Mouse (Mus musculus) heart, adult 2 months (tissue): ENCODE data around the gene Odf4.

Experiments used
- CTCF ChIP-seq: fragments of 200-600 bp; IDR thresholded peaks from 2 replicates; pipeline ENCODE4 v1.8.1; 2022; ENCODE audit warnings: antibody characterized with exemption, mild to moderate bottlenecking, moderate library complexity
- EP300 ChIP-seq: fragments of 200-500 bp; IDR thresholded peaks from 2 replicates; pipeline ENCODE4 v1.6.1; 2011; ENCODE audit warnings: low read depth, low read length, control low read depth; ENCODE audit not compliant: insufficient read depth
- POLR2A ChIP-seq: fragments of 200-500 bp; IDR thresholded peaks from 2 replicates; pipeline ENCODE4 v1.6.1; 2011; ENCODE audit warnings: mild to moderate bottlenecking, low read depth, low read length, control low read depth; ENCODE audit not compliant: insufficient read depth

- TF ChIP-seq CTCF (no peak), POLR2A (no peak), EP300 (no peak)
Observed at GRCm38 (mm10) chr11:68945245-68945644, 18.4 kb upstream of the Odf4 start.
